Mouse (Mus musculus): ENCODE measurements at regions not wholly inside any gene's neighbourhood (a gene's known extent, or its start where the extent isn't known, plus 50 kb on each side); places are given as distances from the start of the nearest gene placed in this dataset.

GRCm38 (mm10) chr5:51125091-51125490, 442.4 kb downstream of the Ppargc1a start:
- DNase-seq (ENCODE audit: low spot score) = no peak

DNA sequence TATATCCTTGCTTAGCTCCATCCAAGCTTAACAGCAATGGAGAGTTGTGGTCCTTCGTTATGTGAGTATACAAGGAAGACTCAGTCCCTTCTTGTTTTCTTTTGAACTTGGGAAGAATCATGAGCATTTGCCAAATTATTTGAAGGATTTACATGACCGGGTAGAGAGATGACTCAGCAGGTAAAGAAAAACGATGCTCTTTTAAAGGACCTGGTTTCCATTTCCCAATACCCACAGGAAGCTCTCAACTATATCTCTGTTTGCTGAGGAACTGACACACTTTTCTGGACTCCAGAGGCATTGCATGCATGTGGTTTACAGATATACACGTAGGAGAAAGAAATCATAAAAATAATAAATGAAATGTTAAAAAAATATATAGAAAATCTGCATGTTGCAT, 457.5 kb downstream of the Ppargc1a start:
- DNase-seq (ENCODE audit: low spot score) = no peak

GRCm38 (mm10) chr5:51108737-51109136, 458.8 kb downstream of the Ppargc1a start:
- no peak for DNase-seq (ENCODE audit: low spot score)

GRCm38 (mm10) chr5:51108181-51108580, 459.3 kb downstream of the Ppargc1a start:
- no peak for DNase-seq (ENCODE audit: low spot score)

- DNase-seq (ENCODE audit: low spot score) = no peak
Observed at GRCm38 (mm10) chr5:51099902-51100301, 467.6 kb downstream of the Ppargc1a start.

GRCm38 (mm10) chr5:51072674-51073468, 494.7 kb downstream of the Ppargc1a start:
- no peak for DNase-seq (ENCODE audit: low spot score)

DNA sequence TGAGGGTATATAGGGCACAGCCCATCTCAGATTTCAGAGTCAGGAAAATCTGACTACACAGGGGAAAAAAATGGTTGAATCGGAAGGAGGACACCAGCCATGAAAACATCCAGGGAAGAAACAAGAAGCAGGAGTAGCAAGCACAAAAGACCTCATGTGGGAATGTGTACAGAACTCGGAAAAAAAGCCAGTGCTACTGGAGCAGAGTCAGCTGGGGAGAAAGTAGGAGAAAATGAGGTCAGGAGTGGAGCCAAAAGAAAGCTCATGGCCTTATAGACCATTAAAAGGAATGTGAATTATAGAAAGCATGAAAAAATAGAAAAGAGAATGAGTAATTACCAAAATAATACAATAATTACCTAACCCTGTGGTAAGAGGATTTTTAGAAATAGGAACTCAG, 495.4 kb downstream of the Ppargc1a start:
- no peak for DNase-seq (ENCODE audit: low spot score)

- no peak for DNase-seq (ENCODE audit: low spot score)
Observed at GRCm38 (mm10) chr5:51069668-51070067, 497.9 kb downstream of the Ppargc1a start.

- DNase-seq (ENCODE audit: low spot score) = no peak
Observed at GRCm38 (mm10) chr5:51045872-51046271, 521.7 kb downstream of the Ppargc1a start.

DNA sequence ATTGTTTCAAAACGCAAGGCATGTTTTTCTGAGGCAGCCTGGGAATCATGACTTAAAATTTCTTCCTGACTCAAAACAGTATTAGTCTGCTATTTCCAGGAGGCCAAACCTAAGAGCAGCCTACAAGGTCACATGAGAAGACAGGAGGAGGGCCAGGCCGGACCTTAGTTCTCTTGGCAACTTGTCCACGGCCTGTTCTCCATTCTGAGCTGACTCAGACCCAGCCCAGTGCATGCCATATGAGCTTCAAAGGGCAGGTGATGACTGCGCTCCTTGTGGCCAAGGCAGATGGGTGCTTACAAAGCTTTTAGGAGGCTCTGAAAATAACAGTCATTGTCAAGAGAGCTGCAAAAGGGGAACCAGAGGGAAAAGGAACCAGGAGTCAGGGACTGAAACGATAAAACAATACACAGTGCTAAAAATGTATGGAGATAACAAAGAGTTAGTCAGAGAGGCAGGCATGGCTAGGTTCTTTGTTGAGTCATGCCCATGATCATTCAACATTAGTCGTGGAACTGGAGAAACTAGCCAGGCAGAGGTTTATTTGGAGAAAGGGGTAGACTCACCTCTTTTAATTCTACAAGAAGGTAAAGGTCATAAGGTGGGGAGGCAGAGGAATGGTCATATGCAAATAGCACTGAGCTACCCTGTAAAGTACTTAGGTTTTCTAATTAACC, 525.8 kb downstream of the Ppargc1a start:
- no peak for DNase-seq (ENCODE audit: low spot score)

DNA sequence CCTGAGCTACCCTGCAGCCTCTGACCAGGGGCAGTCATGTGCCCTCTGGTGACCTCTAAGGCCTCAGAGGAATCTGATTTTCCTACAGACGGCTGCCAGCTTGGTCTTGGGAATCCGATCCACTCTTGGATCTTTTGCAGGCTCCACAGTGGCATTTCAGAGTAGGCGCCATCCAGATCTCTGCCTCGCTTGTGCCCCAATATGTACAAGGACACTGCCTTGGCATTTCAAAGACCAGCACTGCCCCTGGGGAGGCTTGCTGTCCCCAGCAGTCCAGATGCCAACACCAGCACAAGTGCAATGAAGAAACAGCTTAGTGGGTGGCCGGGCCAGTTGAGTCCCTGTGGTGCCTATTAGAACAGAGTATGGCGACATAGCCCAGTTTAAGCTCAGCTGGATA, 526.6 kb downstream of the Ppargc1a start:
- DNase-seq (ENCODE audit: low spot score) = no peak

DNA sequence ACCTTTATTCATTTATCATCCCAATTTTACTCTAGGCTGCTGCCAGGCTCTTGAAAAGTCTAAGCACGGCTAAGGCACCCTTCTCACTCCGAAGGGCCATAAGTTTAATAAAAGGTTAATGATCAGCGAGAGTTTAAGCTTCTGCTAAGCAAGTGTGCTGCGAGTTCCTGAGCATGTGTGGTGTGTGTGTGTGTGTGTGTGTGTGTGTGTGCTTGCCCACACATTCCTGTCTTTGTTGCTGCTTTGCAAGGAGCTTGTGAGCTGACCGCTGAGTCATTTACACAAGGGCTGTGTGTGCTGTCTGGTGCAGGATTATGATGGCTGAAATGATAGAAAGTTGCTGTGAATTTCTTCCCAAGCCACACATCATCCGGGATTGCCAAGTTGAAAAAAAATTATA, 527.1 kb downstream of the Ppargc1a start:
- DNase-seq (ENCODE audit: low spot score) = no peak

DNA sequence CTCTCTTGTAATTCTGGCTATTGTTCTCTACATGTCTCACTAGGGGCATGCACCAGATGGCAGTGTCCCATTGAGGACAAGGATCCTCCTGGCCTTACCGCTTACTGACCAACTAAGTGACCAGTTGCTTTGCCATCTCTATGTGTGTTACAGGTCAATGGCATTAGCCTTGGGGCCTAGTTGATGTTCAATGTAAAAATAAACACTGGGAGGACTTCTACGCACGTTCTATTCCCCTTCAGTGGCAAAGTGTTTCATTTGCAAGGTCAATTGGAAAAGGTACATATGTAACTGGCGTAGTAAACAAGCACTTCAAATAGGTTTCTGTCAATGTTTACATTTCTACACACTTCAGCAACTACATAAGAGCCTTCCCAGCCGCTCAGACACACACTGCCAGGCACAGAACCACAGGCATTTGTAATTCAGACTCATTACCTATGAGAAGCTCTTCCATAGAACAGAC, 527.8 kb downstream of the Ppargc1a start:
- peak; percentile 43 for DNase-seq (ENCODE audit: low spot score)

GRCm38 (mm10) chr5:51036450-51036990, 531.0 kb downstream of the Ppargc1a start:
- no peak for DNase-seq (ENCODE audit: low spot score)

- DNase-seq (ENCODE audit: low spot score) = no peak
Observed at GRCm38 (mm10) chr5:51028966-51029365, 538.6 kb downstream of the Ppargc1a start.

GRCm38 (mm10) chr5:50990822-50991537, 576.5 kb downstream of the Ppargc1a start:
- no peak for DNase-seq (ENCODE audit: low spot score)

Measured in testis, postnatal 10 days (tissue).